Mouse (Mus musculus): ENCODE measurements around the gene Psmd11. TPM values are rescaled to one million over a fixed set of nuclear protein-coding genes. Genes with fewer than 3 reads are reported as not detected.
"Not testable (repeated sequence)": the region's sequence is repeated elsewhere in the genome, so short reads cannot be mapped to it uniquely, and the experiment has no call there.

Gene Psmd11
- polyA plus RNA-seq, 1 experiment from 2014 or later = 271 TPM

- H3K9me3 ChIP-seq (replicated peaks) = no peaks in the 10 kb centered on the region
- H3K4me2 ChIP-seq = no peak overlapping the region
- no peak overlapping the region for H3K4me3 ChIP-seq (replicated peaks)
- no peak overlapping the region for H3K9ac ChIP-seq (replicated peaks)
- H3K4me1 ChIP-seq = peaks cover 16% of the 10 kb centered on the region
- H3K36me3 ChIP-seq = peaks cover 22% of the 10 kb centered on the region
- H3K27ac ChIP-seq (replicated peaks) = no peak overlapping the region
- no peaks in the 10 kb centered on the region for H3K27me3 ChIP-seq (replicated peaks)
- ATAC-seq (ENCODE audit: low FRiP score) = no peak
- 96% methylated on average over 3 of the region's 3 CpGs for WGBS
Measured at GRCm38 (mm10) chr11:80430366-80430910, 2.0 kb downstream of the Psmd11 start.

GRCm38 (mm10) chr11:80446916-80447315 lies 18.5 kb downstream of the Psmd11 start:
- Histone ChIP-seq H3K27me3 (replicated peaks) (no peaks in the 10 kb centered on the region), H3K36me3 (peaks cover 55% of the 10 kb centered on the region), H3K4me2 (no peak overlapping the region), H3K9ac (replicated peaks) (no peak overlapping the region), H3K9me3 (replicated peaks) (no peaks in the 10 kb centered on the region), H3K4me1 (no peaks in the 10 kb centered on the region), H3K27ac (replicated peaks) (no peak overlapping the region), H3K4me3 (replicated peaks) (no peak overlapping the region)
- WGBS = 97% methylated on average over 3 of the region's 3 CpGs
- no peak for ATAC-seq (ENCODE audit: low FRiP score)

GRCm38 (mm10) chr11:80449859-80450258 lies 21.4 kb downstream of the Psmd11 start:
- H3K36me3 ChIP-seq = peaks cover 47% of the 10 kb centered on the region
- 94% methylated on average over 2 of the region's 2 CpGs for WGBS
- H3K27me3 ChIP-seq (replicated peaks) = no peaks in the 10 kb centered on the region
- H3K4me1 ChIP-seq = no peaks in the 10 kb centered on the region
- no peak for ATAC-seq (ENCODE audit: low FRiP score)
- H3K9me3 ChIP-seq (replicated peaks) = no peaks in the 10 kb centered on the region
- H3K4me3 ChIP-seq (replicated peaks) = no peak overlapping the region
- no peak overlapping the region for H3K4me2 ChIP-seq
- no peak overlapping the region for H3K27ac ChIP-seq (replicated peaks)
- no peak overlapping the region for H3K9ac ChIP-seq (replicated peaks)

GRCm38 (mm10) chr11:80452242-80452641 lies 23.8 kb downstream of the Psmd11 start:
- Histone ChIP-seq H3K4me3 (replicated peaks) (no peak overlapping the region), H3K27me3 (replicated peaks) (no peaks in the 10 kb centered on the region)
- no peak for ATAC-seq (ENCODE audit: low FRiP score)

GRCm38 (mm10) chr11:80453198-80453597 lies 24.8 kb downstream of the Psmd11 start:
- H3K9me3 ChIP-seq (replicated peaks) = no peaks in the 10 kb centered on the region
- H3K27me3 ChIP-seq (replicated peaks) = no peaks in the 10 kb centered on the region
- no peak overlapping the region for H3K9ac ChIP-seq (replicated peaks)
- H3K4me2 ChIP-seq = no peak overlapping the region
- H3K27ac ChIP-seq (replicated peaks) = no peak overlapping the region
- H3K4me3 ChIP-seq (replicated peaks) = no peak overlapping the region
- no peak for ATAC-seq (ENCODE audit: low FRiP score)
- H3K36me3 ChIP-seq = peaks cover 50% of the 10 kb centered on the region
- H3K4me1 ChIP-seq = no peaks in the 10 kb centered on the region
- WGBS = 85% methylated on average over 1 of the region's 1 CpGs

More at GRCm38 (mm10) chr11:80452242-80452641, 23.8 kb downstream of the Psmd11 start:
- no peak overlapping the region for H3K4me2 ChIP-seq
- no peak overlapping the region for H3K9ac ChIP-seq (replicated peaks)
- WGBS = 82% methylated on average over 3 of the region's 3 CpGs
- H3K27ac ChIP-seq (replicated peaks) = no peak overlapping the region
- H3K9me3 ChIP-seq (replicated peaks) = no peaks in the 10 kb centered on the region
- no peaks in the 10 kb centered on the region for H3K4me1 ChIP-seq
- H3K36me3 ChIP-seq = peaks cover 47% of the 10 kb centered on the region

- not testable (repeated sequence) for H3K27ac ChIP-seq (replicated peaks); H3K9ac ChIP-seq (replicated peaks); H3K4me3 ChIP-seq (replicated peaks); H3K27me3 ChIP-seq (replicated peaks); H3K9me3 ChIP-seq (replicated peaks); ATAC-seq (ENCODE audit: low FRiP score); H3K4me2 ChIP-seq; H3K4me1 ChIP-seq
- WGBS = 95% methylated on average over 4 of the region's 4 CpGs
- H3K36me3 ChIP-seq = peaks cover 78% of the 10 kb centered on the region
Measured at GRCm38 (mm10) chr11:80463605-80464130, 35.3 kb downstream of the Psmd11 start.

- H3K9ac ChIP-seq (replicated peaks) = no peak overlapping the region
- no peaks in the 10 kb centered on the region for H3K27me3 ChIP-seq (replicated peaks)
- WGBS = 81% methylated on average over 16 of the region's 16 CpGs
- no peak for ATAC-seq (ENCODE audit: low FRiP score)
- H3K27ac ChIP-seq (replicated peaks) = no peak overlapping the region
- peaks cover 9% of the 10 kb centered on the region for H3K4me1 ChIP-seq
- H3K4me3 ChIP-seq (replicated peaks) = no peak overlapping the region
- H3K9me3 ChIP-seq (replicated peaks) = no peaks in the 10 kb centered on the region
- no peak overlapping the region for H3K4me2 ChIP-seq
- peaks cover 50% of the 10 kb centered on the region for H3K36me3 ChIP-seq
Measured at GRCm38 (mm10) chr11:80471836-80472605, 43.6 kb downstream of the Psmd11 start.

- 61% methylated on average over 2 of the region's 2 CpGs for WGBS
- no peak overlapping the region for H3K4me3 ChIP-seq (replicated peaks)
- H3K27ac ChIP-seq (replicated peaks) = no peak overlapping the region
- H3K4me2 ChIP-seq = no peak overlapping the region
- H3K9me3 ChIP-seq (replicated peaks) = no peaks in the 10 kb centered on the region
- H3K9ac ChIP-seq (replicated peaks) = no peak overlapping the region
- no peaks in the 10 kb centered on the region for H3K27me3 ChIP-seq (replicated peaks)
- ATAC-seq (ENCODE audit: low FRiP score) = no peak
- peaks cover 34% of the 10 kb centered on the region for H3K36me3 ChIP-seq
- H3K4me1 ChIP-seq = peaks cover 13% of the 10 kb centered on the region
Measured at GRCm38 (mm10) chr11:80474175-80474691, 45.8 kb downstream of the Psmd11 start.

- no peak overlapping the region for H3K4me2 ChIP-seq
- peaks cover 28% of the 10 kb centered on the region for H3K36me3 ChIP-seq
- ATAC-seq (ENCODE audit: low FRiP score) = no peak
- H3K4me3 ChIP-seq (replicated peaks) = no peak overlapping the region
- 95% methylated on average over 11 of the region's 11 CpGs for WGBS
- no peaks in the 10 kb centered on the region for H3K9me3 ChIP-seq (replicated peaks)
- H3K4me1 ChIP-seq = peaks cover 14% of the 10 kb centered on the region
- no peak overlapping the region for H3K9ac ChIP-seq (replicated peaks)
- H3K27ac ChIP-seq (replicated peaks) = peak overlapping the region; percentile 98; the same call in 1 of the 2 replicates
- no peaks in the 10 kb centered on the region for H3K27me3 ChIP-seq (replicated peaks)
Measured at GRCm38 (mm10) chr11:80474846-80475245, 46.4 kb downstream of the Psmd11 start.

GRCm38 (mm10) chr11:80475544-80475943 lies 47.1 kb downstream of the Psmd11 start:
- Histone ChIP-seq H3K36me3 (peaks cover 21% of the 10 kb centered on the region), H3K9ac (replicated peaks) (no peak overlapping the region), H3K4me3 (replicated peaks) (no peak overlapping the region), H3K27me3 (replicated peaks) (no peaks in the 10 kb centered on the region), H3K4me2 (peak overlapping the region; percentile 90; the same call in 1 of the 2 replicates), H3K27ac (replicated peaks) (peak overlapping the region; percentile 98), H3K9me3 (replicated peaks) (no peaks in the 10 kb centered on the region), H3K4me1 (peaks cover 16% of the 10 kb centered on the region)
- 84% methylated on average over 9 of the region's 9 CpGs for WGBS
- ATAC-seq (ENCODE audit: low FRiP score) = no peak

GRCm38 (mm10) chr11:80476222-80477189 lies 48.1 kb downstream of the Psmd11 start, which contains the start of gene Cdk5r1:
Gene Cdk5r1 (plus strand): TSS chr11:80477023.
- Histone ChIP-seq H3K9ac (replicated peaks) (peak within 1 kb of the TSS; percentile 95), H3K9me3 (replicated peaks) (no peaks in the 10 kb centered on the region), H3K27me3 (replicated peaks) (no peaks in the 10 kb centered on the region), H3K27ac (replicated peaks) (peak within 1 kb of the TSS; percentile 98), H3K4me1 (peaks cover 22% of the 10 kb centered on the region), H3K4me2 (peak within 1 kb of the TSS; percentile 90), H3K36me3 (peaks cover 13% of the 10 kb centered on the region; the same call in 1 of the 2 replicates), H3K4me3 (replicated peaks) (peak within 1 kb of the TSS; percentile 87)
- under 1% methylated on average over 89 of the region's 116 CpGs for WGBS
- peak; percentile 90 for ATAC-seq (ENCODE audit: low FRiP score)
